Mouse (Mus musculus): ENCODE data around the gene 4931428F04Rik.

4931428F04Rik gene

DNA sequence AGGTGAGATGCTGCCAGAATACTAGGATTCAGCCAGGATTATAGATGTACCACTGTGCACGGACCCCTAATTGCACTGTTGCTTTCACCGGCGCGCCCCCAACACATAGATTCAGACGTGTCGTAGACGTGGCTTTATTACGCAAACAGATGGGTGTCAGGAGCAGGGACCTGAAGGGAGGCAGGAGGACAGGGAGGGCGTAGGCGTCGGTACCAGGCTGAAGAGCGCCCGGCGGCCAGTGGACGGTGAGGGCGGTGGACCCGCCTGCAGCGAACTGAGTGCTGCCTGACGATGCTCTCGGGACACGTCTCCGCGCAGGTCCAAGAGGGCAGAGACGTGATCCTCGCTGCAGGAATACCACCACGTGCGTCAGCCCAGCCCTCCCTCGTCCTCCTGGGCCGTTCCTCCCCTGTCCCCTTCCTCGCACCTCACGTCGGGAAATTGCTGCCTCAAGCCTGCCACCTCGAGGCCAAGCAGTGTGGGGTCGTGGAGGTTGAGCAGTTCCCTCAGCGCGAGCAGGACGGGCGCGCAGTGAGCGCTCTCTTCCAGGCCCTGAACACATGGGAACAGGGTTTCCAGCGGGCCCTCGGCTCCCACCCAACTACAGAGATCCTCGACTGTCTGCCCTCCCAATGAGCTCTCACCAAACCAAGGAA is at the start of gene 4931428F04Rik:
Gene 4931428F04Rik, minus strand, starts transcription at position 60 of the 656 bp plus-strand sequence.
- DNase-seq (ENCODE audit: low read depth, low spot score), result no peak

DNA sequence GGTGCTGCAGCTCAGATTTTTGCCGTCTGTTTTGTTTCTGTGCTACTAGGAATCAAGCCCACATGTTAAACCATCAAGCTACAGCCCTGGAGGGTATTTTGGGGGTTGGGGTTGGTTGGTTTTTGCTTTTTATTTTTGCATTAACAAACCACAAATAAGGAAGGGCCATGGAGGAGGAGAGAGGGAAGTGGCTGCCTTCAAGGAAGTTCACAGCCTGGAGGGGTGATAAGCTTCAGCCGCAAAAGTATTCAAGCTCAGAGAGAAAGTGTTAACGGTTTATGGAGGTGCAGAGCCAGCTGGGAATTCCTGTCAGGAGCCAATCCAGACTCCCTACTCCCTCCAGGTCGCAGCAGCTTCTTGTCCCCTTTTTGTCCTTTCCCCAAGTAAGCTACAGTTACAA is 49.3 kb upstream of the 4931428F04Rik start:
- no peak for DNase-seq (ENCODE audit: low read depth, low spot score)

- no peak for DNase-seq (ENCODE audit: low read depth, low spot score)
Observed at GRCm38 (mm10) chr8:105336373-105337130, 46.9 kb upstream of the 4931428F04Rik start.

GRCm38 (mm10) chr8:105332523-105332922 is 42.9 kb upstream of the 4931428F04Rik start:
- no peak for DNase-seq (ENCODE audit: low read depth, low spot score)

- no peak for DNase-seq (ENCODE audit: low read depth, low spot score)
Observed at GRCm38 (mm10) chr8:105331931-105332330, 42.3 kb upstream of the 4931428F04Rik start.

GRCm38 (mm10) chr8:105331469-105331868 is 41.8 kb upstream of the 4931428F04Rik start:
- no peak for DNase-seq (ENCODE audit: low read depth, low spot score)

DNA sequence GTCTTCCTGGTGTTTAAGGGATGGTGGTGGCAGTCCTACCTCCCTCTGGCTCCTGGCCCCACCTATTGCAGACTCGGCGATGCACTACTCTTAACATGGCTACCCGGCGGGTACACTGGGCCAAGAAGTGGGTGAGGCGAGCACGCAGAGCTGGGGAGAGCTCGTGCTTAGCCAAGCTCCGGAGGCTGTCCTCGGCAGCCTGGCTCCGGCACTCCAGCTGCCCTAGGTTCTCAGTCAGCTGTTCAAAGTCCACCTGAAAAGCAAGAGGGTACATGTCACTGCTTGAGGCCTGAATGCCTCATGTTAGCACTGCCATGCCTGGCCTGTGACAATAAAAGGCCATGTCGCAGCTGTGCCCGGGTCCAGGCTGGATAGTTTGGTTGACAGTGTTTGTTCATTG is 40.7 kb upstream of the 4931428F04Rik start:
- no peak for DNase-seq (ENCODE audit: low read depth, low spot score)

GRCm38 (mm10) chr8:105326968-105327367 is 37.3 kb upstream of the 4931428F04Rik start:
- no peak for DNase-seq (ENCODE audit: low read depth, low spot score)

- DNase-seq (ENCODE audit: low read depth, low spot score), result peak; percentile 90
Observed at GRCm38 (mm10) chr8:105326141-105326672, 36.5 kb upstream of the 4931428F04Rik start, which contains the start of the genes Lrrc29 and Tmem208. TSS of gene Lrrc29 (minus strand) at chr8:105326278. TSS of gene Tmem208 (plus strand) at chr8:105326354.

DNA sequence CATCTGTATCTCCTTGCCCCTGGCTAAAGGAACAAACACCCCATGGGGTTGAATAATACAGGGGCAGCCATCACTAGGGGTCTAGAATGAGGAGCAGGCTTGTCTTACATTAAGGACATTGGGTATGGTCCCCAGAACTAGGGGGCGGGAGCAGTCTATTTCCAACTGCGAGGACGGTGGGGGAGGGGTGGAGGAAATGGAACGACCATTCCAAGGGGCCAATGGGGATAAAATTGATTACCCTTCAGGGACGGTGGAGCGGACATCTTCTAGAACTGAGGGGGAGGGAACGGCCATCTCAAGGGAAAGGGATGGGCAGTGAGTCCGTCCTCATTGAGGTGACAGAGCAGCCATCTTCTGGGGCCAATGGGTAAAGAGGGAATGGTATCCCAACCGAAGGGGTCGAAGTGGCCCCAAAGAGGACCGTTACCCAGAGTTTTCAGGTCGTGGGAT is 36.0 kb upstream of the 4931428F04Rik start:
- no peak for DNase-seq (ENCODE audit: low read depth, low spot score)

DNA sequence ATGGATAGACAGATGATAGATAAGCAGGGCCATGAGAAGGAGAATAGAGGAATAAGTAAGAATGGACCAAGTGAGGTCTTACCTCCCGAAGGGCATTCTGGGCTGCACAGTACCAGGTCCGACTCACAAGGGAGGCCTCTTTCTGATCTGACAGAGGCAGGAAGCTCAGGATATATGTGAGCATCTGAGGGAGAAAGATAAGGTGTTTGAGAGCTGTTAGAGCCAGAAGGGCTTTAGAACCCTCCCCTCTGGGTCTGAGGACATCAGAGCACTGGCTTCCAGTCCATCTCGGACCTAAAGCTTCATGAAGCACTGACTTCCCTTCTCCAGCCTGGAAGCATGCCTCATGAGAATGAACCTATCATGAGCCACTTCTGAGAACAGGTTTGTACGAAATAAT is 33.5 kb upstream of the 4931428F04Rik start:
- DNase-seq (ENCODE audit: low read depth, low spot score), result no peak

GRCm38 (mm10) chr8:105318662-105319190 is 29.1 kb upstream of the 4931428F04Rik start:
- no peak for DNase-seq (ENCODE audit: low read depth, low spot score)

- no peak for DNase-seq (ENCODE audit: low read depth, low spot score)
Observed at GRCm38 (mm10) chr8:105317941-105318340, 28.3 kb upstream of the 4931428F04Rik start.

GRCm38 (mm10) chr8:105315073-105315769 is 25.6 kb upstream of the 4931428F04Rik start:
- no peak for DNase-seq (ENCODE audit: low read depth, low spot score)

- DNase-seq (ENCODE audit: low read depth, low spot score), result no peak
Observed at GRCm38 (mm10) chr8:105313622-105314402, 24.1 kb upstream of the 4931428F04Rik start.

GRCm38 (mm10) chr8:105312891-105313481 is 23.3 kb upstream of the 4931428F04Rik start:
- no peak for DNase-seq (ENCODE audit: low read depth, low spot score)

- no peak for DNase-seq (ENCODE audit: low read depth, low spot score)
Observed at GRCm38 (mm10) chr8:105311718-105312117, 22.1 kb upstream of the 4931428F04Rik start.

DNA sequence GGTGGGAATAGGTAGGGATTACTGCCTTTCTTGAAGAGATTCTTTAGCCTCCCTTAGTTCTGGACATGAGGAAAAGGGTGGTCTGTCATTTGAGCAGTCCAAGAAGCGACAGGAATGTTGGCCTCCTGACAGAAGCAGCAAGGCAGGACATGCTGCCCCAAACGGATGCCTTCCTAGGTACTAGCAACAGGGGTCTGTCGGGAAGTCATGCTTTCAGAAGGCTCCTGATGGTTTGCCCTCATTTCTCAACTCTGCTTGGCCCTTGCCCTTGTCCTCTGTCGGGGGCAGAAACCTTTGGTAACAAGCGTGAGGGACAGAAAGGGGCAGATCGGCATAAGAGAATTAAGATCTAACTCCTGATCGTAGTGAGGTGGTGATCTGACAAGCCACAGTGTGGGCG is 20.5 kb upstream of the 4931428F04Rik start:
- no peak for DNase-seq (ENCODE audit: low read depth, low spot score)

DNA sequence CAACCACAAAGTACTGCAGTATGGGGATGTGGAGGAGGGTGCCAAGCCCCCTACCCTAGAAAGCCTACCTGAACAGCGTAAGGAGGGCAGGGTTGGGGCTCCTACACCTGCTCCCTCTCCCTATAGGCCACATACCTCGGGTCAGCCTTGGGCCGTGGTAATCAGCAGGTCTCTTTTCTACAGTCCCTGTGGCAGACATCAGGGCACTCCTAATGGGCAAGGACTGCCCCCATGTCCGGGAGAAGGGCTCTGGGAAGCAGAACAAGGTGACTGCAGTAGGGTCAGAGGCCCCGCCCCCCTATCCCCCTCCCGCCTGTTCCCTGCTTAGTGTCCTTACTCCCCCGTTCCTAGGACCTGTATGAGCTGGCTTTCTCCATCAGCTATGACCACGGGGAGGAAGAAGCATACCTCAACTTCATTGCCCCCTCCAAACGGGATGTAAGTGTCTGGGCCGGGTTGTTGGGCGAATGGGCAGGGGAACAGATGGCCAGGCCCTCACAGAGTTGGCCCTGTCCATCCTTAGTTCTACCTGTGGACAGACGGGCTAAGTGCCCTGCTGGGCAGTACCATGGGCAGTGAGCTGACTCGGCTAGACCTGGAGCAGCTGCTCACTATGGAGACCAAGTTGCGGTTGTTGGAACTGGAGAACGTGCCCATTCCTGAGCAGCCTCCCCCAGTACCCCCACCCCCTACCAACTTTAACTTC is 19.6 kb upstream of the 4931428F04Rik start:
- DNase-seq (ENCODE audit: low read depth, low spot score), result no peak

GRCm38 (mm10) chr8:105308428-105308827 is 18.8 kb upstream of the 4931428F04Rik start:
- no peak for DNase-seq (ENCODE audit: low read depth, low spot score)

All from retina, postnatal 7 days (tissue).